Mouse (Mus musculus): ENCODE results near the gene Tnrc6c.

Tnrc6c gene

DNA sequence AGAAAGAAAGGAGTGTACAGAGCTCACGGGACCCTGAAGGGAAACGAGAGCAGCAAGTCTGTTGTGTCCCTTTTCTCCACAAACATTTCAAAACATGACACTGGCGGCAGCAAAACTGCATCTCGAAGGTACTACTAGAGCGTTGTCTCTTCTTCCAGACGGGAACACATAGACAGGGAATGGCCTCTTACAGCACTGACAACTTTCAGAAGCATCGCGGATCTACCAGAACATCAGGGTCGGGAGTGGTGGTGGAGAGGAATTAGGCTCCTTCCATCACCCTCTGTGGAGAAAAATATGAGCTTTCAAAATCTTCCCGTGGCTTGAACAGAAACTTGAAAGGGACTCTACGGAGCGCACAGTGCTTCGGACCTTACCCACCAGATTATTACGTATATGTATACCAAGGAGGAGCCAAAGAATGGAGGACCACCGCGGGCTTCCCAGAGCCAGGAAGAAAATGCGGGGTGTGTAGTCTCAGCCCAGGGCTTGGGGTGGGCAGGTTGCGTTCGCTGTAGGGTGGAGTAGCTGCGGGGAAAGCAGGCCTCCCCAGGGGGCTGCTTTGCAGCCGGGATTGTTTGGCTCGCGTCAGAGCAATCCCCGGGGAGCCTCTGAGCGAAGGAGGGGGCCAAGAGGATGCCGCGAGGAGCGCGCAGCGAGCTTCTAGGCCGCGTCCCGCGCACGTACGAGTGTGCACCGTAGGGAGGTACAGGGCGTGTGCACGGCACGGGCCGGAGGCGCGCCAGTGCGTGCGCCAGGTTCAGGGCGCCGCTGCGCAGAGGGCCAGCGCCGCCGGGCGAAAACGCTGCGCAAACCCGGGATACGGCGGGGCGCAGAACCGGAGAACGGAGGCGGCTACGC is at the start of gene Tnrc6c:
Gene Tnrc6c, plus strand, starts transcription at position 799 of the 861 bp plus-strand sequence.
- under 1% methylated on average over 62 of the region's 62 CpGs for WGBS

DNA sequence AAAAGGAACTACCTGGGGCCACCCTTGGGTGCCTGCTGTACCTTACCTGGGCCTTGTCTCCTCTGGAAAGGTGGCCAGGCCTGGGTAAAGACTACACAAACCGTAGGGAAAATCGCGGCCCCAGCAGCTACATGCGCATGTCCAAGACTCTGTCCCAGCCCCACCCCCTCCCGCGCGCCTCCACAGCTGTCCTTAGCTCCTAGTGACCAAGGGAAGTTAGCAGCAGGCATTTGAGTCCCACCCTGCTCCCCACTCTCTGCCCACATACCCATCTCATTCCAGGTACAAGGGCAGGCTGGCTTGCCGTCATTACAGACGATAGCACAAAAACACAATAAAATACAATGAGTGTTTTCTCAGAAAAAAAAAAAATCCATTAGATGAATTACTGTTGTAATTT is 48.0 kb upstream of the Tnrc6c start:
- WGBS: 55% methylated on average over 9 of the region's 9 CpGs

DNA sequence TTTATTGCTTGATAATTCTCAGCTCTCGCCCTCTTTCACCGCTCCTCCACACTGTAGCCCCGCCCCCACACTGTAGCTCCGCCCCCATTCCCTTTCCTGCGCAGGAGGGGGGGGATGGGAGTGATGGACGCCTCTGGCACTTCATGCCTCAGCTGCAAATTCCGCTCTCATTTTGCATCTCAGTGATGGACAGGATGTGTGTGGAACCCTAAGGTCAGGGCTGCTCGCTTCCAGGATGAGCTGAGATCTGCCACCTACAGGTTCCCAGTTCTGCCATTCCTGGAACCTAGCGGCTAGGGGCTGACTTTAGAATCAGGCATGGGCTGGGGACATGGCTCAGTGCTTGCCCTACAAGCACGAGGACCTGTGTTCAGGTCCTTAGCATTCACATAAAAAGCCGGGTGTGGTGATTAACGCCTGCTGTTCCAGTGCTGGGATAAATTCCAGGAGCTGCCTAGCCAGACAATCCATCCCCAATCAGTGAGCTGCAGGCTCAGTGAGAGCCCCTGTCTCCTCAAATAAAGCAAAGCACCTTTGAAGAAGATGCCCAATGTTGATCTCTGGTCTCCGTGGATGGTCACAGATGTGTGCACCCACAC is 47.4 kb upstream of the Tnrc6c start:
- 16% methylated on average over 13 of the region's 13 CpGs for WGBS

DNA sequence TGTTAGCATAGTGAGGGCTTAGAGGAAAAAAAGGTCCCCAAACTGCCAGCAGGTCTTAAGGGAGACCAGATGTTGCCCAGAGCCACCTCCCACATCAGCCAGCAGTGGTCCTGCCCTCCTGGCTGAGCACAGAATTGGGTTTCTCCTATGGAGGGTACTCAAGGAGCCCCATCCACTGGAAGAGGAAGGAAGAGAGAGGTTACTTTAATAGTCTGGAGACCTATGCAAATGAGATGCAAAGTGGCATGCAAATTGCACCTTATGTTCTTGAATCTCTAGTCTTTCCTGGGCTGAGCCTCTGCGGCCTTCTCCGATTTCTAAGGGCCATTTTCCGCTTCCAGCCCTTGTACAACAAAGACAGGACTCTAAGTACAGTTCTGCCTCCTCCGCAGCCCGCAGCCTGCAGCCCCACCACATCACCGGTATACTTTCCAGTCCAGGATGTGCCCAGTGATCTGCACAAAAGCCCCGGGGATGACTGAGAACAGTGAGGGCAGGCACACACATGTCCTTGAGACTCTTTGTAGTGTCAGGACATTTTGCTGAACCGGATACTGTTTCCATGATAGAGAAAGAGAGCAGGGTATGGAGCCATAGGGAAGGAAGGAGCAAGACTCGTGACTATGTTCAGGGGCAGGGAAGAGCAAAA is 45.8 kb upstream of the Tnrc6c start:
- WGBS: 49% methylated on average over 9 of the region's 9 CpGs

DNA sequence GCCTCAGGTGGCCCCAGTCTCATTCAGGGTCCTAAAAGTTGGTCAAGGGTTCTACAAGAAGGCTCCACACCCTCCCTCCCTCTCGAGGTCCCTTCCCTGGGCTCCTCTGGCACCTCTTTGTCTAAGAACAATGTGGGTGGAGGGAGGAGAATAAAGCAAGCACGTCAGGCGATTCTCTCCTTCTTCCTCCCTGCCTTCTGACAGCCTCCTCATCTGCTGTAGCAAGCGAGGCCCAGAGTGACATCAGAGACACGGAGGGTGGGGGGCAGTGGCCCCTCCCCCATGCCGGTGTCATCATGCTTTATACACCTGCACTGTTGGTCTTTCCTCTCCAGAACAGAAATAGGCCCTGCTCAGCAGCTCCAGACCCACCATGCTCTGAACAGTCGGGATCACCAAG is 45.1 kb upstream of the Tnrc6c start:
- 46% methylated on average over 7 of the region's 7 CpGs for WGBS

DNA sequence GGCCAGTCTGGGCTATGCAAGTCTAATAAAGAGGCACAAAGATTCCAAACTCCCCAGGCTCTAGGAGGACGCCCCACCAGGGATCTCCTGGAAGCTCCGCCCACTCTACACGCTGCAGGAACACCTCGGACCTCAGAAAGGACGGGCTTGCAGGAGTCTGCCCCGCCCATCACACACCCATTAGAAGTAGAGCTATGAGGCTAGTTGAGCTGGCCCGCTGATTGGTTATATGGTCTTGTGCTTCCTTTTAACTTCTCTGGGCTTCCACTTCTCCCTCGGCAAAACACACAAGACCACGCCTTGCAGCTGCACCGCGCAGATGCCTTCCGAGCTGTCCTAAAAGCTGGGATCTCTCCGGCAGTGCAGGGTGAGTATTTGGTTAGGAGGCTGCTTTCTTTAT is 43.0 kb upstream of the Tnrc6c start:
- 21% methylated on average over 13 of the region's 13 CpGs for WGBS

DNA sequence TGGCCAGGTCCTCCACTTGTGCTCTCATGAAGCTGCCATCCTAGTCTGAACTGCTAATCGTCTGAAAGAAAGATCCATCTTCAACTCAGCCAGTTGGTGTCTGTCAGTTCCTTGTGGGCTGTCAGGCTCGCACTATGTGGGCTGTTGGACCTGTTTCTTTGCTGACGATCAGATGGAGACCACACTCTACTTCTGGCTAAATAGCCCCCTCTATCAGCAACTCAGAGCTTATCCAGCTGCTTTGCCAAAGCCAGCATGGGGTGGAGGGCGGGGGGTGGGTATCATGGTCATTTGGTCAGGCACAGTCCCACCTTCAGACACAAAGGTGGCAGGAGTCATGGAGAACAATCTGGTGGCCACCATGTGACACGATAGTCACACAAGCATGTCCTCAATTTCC is 42.2 kb upstream of the Tnrc6c start:
- 48% methylated on average over 5 of the region's 5 CpGs for WGBS

DNA sequence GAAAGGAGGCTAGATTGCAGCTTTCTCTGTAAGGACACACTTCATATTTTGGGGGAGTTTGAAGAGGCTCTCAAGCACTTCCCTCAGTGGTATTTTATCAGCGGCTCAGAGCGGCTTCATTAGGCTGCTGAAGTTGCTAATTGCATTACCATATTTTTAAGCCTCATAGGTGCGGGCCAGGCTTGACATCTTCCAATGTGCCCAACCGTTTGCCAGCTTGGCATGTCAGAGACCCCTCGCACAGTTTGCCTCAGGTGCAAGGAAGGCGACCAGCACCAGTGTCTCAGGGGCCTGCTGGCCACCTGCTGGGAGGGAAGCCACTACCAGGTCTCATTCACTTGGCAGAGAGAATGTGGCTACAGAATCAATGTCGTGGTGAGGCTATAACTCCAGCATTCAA is 41.2 kb upstream of the Tnrc6c start:
- 61% methylated on average over 7 of the region's 7 CpGs for WGBS

DNA sequence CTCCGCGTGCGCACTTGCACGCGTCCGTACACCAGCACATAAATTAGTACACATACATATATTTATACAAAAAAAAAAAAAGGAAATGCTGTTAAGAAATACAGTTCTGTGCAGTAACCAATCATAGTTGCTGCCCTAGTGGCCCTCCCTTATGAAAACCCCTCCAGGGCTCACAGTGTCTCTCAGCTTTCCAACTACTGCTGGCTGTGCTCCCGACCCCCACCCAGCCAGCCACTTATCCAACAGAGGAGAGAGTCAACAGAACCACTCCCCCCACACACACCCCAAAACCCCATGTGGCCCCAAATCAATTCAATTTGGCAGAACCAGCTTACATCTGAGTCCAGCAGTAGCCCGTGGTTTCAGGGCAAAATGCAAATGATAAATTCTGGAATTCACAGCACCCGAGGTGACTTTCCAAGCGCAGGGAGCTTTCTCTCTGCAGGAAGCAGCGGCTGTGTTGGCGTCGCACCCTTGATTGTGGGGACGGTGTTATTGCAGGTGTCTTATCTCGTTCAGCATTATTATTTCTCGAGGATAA is 36.7 kb upstream of the Tnrc6c start:
- WGBS: 35% methylated on average over 16 of the region's 16 CpGs

DNA sequence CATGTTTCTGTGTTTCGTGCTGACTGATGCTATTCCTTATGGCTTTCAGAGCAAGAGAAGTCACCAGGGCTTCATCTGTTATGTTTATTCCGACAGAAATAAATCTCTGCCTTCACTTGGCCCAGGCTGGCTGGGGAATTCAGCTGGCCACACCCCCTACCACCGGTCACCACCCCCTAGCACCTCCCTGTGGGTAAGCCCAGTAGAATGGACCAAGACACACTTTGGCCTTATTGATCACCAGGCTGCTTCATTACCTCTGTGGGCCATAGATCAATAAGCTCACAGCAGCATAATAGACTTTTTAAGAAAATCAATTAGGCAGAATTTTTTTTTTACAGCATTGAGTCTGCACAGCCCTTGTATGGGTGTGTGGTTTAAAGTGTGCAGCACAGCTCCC is 35.9 kb upstream of the Tnrc6c start:
- 15% methylated on average over 3 of the region's 3 CpGs for WGBS

DNA sequence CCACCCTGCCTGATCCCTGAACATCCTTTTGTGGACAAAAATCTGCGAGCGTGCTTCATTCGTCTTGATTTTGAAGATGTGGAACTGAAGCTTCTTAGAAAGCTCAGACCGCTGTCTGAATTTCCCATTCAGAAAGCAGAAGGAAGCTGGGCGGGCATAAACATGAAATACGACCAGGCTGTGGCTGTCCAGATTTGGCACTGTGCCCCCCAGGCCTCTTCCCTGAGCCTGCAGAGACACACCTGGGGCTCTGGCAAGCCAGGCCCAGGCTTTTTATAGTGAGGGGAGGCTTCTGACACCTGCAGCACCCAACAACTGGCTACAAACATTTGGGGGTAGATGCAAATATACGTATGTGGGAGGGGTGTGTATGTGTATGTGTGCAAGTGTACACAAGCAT is 35.3 kb upstream of the Tnrc6c start:
- 62% methylated on average over 7 of the region's 7 CpGs for WGBS

DNA sequence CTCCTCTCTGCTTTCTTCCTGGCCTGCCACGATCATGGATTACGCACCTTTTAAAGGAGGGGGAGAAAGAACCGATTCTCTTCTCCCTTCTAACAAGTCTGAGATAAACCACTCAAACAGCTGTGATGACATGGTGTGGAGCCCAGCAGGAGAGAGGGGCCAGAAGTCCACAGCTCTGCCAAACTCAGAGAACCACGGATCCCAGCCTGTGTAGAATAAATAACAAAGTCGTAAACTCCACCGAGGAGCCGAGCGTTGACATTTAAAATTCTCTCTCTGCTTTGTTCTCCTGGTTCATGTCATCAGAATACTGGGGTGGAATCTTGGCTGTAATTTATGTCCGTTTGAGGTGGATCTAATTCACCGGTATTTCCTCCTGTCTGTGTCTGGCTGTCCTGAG is 34.5 kb upstream of the Tnrc6c start:
- 69% methylated on average over 10 of the region's 10 CpGs for WGBS

DNA sequence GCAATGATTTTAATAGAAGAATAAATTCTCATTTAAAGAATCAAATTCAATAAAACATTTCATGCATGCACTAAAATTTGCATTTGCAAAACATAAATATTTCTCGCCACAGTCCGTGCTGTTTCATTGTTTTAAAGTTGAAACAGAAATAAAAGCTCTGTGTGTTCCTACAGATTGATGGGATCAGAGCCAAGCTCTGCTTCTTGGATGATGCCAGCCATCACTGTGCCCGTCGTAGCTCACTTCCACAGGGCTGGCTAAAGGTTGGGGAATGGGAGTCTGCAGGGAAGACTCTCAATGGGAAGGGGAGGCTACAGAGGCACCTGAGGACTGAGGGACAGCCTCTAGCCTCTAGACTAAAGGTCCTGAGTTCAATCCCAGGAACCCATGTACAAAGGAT is 28.9 kb upstream of the Tnrc6c start:
- WGBS: 23% methylated on average over 4 of the region's 4 CpGs

DNA sequence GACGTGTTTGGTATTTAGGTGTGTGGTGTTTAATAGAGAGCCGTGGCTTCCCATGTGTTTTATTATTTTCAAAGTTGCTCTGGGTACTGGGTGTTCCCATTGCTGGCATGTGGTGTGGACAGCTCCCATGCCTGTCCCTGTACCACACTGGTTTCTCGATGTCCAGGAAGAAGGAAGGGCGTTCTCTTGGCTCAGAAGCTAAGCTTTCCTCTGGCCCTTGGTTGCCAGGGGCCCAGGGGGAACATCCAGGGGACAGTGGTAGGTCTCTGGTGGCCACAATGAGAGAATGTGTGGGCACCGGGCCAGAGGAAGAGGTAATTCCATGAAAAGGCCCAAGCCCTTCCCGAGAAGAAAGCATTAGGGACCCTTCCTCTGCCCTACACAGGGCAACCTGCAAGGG is 27.5 kb upstream of the Tnrc6c start:
- WGBS: 73% methylated on average over 6 of the region's 6 CpGs

DNA sequence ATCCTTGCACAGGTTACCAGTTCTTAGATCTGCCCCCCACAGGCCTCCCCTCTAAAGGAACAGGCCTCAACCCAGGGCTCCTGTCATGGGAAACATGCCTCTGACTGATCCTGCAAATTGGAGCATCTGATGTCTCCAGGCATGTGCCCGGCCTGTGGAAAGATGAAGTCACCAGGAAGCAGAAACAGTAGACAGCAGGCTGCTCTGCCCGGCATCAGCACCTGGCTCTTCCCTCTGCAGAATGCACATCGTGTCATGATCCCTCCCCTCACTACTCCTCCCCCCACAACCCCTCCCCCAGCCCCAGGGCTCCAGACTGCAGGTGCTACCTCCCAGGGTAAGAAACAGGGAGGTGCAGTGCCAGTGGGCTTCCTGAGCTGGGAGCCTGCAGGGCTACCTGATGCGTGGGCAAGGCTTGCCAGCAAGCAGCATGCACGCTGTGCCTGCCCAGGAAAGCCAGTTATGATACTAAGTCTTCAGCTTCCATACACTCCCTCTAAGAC is 27.0 kb upstream of the Tnrc6c start:
- WGBS: 31% methylated on average over 5 of the region's 5 CpGs

DNA sequence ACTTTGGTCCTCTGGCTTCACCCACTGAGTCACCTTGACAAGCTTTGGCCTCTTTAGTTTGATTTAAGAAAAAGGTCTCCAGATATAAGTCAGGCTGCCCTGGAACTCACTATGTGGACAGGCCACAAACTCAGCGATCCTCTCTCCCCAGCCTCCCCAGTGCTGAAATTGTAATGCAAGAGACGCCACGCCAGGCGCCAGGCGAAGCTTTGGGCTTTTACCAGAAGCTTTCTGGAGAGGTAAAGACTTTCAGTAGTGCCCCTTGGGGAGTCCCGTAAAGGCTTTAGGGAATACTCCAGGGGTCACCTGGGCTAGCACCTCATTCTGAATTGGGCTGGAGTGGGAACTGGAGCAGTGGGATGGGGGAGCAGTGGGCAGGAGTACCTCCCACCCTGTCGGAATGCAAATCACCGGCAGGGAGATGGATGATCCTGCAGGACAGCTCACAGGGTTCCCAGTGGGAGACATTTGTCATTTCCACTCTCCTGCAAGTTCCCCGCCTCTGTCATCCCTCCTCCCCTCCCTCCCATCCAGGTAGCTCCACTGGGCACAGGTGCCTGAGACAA is 26.3 kb upstream of the Tnrc6c start:
- WGBS: 13% methylated on average over 9 of the region's 9 CpGs

DNA sequence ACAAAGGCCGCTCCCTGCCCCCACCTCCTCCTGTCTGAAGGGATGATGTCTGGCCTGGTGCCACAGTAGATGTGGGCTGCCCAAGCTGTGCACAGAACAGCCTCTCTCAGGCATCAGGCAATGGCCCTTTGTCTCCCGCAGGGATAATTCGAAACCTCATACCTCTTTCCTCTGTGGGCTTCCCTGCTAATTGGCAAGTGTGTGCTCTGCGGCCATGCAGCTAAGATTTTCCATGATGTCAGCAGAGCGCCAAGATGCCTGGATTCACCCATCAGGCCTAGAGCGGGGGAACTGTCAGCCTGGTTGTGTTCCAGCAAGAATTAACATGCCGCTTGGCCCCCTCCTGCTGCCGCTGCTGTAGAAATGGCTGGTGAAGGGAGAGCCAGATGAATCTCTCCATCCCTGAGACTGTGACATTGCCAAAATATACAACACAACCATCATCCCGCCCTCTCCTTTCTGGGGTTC is 25.7 kb upstream of the Tnrc6c start:
- WGBS: 18% methylated on average over 9 of the region's 9 CpGs

DNA sequence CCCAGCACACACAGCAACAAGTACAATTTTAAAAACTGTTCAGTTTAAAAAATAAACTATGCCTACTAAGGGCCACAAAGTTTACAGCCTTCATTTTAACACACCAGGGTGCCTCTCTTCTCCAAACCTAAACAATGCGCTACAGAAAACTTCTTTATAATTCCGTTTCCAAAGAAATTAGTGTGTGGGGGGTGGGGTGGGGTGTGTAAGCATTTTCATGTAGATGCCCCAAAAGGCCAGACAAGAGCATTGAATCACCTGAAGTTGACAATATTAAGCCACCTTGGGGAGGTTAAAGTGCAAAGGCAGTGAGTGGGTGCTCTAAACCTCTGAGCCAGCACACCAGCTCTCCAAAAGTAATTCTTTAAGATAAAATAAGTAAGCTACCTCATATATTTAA is 24.2 kb upstream of the Tnrc6c start:
- 73% methylated on average over 2 of the region's 2 CpGs for WGBS

DNA sequence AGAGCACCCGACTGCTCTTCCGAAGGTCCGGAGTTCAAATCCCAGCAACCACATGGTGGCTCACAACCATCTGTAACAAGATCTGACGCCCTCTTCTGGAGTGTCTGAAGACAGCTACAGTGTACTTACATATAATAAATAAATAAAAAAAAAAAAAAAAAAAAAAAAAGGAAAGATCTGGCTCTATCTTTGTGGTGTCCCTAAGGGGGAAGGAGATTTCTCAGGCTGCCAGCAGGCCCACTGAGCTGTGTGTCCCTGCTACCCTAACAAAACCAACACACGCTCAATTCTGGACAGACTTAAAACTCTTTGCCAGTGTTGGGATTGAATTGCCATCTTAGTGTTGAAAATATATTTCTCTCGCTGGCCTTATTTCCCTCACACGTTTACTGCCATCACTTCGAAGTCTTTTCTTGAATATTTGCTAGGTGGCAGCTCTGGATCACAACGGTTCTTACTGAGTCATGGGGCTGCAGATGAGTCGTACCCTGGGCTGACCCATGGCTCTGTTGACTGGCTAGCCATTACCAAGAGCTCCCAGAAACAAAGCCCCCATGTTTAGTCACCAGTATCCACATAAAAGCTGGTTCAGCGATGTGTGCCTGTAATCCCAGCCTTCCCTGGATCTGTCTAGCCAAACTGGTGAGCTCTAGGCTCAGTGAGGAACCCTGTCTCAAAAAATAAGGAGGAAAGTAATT is 23.1 kb upstream of the Tnrc6c start:
- 90% methylated on average over 10 of the region's 11 CpGs for WGBS

DNA sequence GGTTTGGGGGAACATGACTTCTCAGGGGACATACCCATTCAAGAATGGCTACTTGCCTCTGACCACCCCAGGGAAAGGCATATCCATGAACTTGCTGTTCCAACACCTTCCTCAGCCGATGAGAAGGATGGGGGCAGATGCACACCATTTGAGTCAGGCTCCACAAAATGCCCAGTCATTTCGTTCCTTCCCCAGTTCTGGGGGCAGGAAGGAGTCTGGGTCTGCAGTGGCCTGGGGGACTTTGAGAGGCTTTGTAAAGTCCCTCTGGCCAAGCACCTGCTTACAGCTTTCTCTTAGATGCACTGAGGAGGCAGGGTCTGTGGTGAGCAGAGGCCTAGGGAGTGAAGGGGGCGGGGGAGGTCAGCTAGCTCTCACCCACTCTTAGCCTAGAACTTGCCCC is 20.8 kb upstream of the Tnrc6c start:
- 86% methylated on average over 3 of the region's 3 CpGs for WGBS

DNA sequence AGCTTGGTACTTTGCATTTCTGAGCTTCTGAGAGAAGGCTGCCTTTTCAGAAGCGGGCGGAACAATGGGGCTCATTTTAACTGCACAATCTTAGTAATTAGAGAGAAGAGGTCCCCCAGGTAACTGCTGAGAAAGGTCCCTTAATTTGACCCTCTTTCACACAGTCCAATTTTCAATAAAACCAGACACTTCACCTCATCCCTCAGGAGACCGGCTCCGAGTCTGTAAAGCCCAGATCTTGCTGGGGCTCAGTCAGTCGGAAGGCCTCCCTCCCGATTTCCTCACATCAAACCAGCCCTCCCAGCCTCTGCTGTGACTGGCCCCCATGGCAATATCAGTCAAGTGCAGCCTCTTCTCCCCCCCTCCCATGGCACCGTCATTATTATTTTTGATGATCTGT is 15.7 kb upstream of the Tnrc6c start:
- WGBS: 80% methylated on average over 7 of the region's 7 CpGs

All from cerebral cortex, adult 2 months (tissue).